Mouse (Mus musculus) kidney, embryonic 14.5 days (tissue): ENCODE measurements at regions not wholly inside any gene's neighbourhood (a gene's known extent, or its start where the extent isn't known, plus 50 kb on each side); places are given as distances from the start of the nearest gene placed in this dataset.

ENCODE experiments used
- ATAC-seq: fragments of 200-750 bp; cut with Nextera tagmentation; 2 replicates; pipeline ENCODE4 v1.8.0; 2017; ENCODE audit warnings: moderate number of reproducible peaks, mild to moderate bottlenecking, moderate TSS enrichment, moderate library complexity; ENCODE audit not compliant: low FRiP score, low TSS enrichment
- H3K27ac ChIP-seq: fragments of 300-500 bp; sonication (generic); 2 replicates; pipeline ENCODE4 v1.5.1; 2014; ENCODE audit warnings: low read depth, mild to moderate bottlenecking, low read length, moderate library complexity, mixed read lengths
- H3K27me3 ChIP-seq: fragments of 300-500 bp; sonication (generic); 2 replicates; pipeline ENCODE4 v1.6.1; 2014; ENCODE audit warnings: mild to moderate bottlenecking, low read length; ENCODE audit not compliant: control insufficient read depth, insufficient read depth
- H3K36me3 ChIP-seq: fragments of 300-500 bp; sonication (generic); 2 replicates; pipeline ENCODE4 v1.6.1; 2014; ENCODE audit warnings: low read length, mixed read lengths; ENCODE audit not compliant: control insufficient read depth, insufficient read depth
- H3K4me1 ChIP-seq: fragments of 300-500 bp; sonication (generic); 2 replicates; pipeline ENCODE4 v1.6.1; 2014; ENCODE audit warnings: low read length, mixed read lengths; ENCODE audit not compliant: control insufficient read depth, insufficient read depth
- H3K4me2 ChIP-seq: fragments of 300-500 bp; sonication (generic); replicated peaks from 2 replicates; pipeline ENCODE4 v1.6.1; 2014; ENCODE audit warnings: low read depth, mild to moderate bottlenecking, low read length
- H3K4me3 ChIP-seq: fragments of 300-500 bp; sonication (generic); 2 replicates; pipeline ENCODE4 v1.5.1; 2014; ENCODE audit warnings: mild to moderate bottlenecking, low read length
- H3K9ac ChIP-seq: fragments of 300-500 bp; sonication (generic); 2 replicates; pipeline ENCODE4 v1.6.1; 2014; ENCODE audit warnings: low read depth, mild to moderate bottlenecking, low read length, moderate library complexity
- H3K9me3 ChIP-seq: fragments of 300-500 bp; sonication (generic); 2 replicates; pipeline ENCODE4 v1.6.1; 2016; ENCODE audit warnings: low read length; ENCODE audit not compliant: control insufficient read depth
- WGBS: fragments of 180-500 bp; shearing (Covaris S2); extraction: QIAGEN DNeasy Blood & Tissue Kit; methylation state at CpG from one replicate; pipeline ENCODE4 v1.1.7; 2014; 5-methylcytosine and 5-hydroxymethylcytosine counted together

DNA sequence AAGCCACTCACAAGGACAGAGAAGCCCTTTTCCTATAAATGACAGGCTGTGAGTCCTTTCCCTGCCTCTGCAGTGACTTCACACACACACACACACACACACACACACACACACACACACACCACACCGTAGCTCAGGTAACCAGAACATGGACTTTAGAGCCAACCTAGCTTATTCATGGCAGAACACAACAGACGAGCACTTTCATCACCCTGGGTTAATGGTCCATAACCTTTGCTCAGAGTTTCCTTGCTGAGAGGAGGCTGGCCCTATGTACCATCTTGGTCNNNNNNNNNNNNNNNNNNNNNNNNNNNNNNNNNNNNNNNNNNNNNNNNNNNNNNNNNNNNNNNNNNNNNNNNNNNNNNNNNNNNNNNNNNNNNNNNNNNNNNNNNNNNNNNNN, 2391.6 kb upstream of the 5930422O12Rik start:
- Histone ChIP-seq H3K27me3 (no peaks in the 10 kb centered on the region), H3K9ac (no peak overlapping the region), H3K9me3 (no peaks in the 10 kb centered on the region), H3K4me2 (no peak overlapping the region), H3K36me3 (no peaks in the 10 kb centered on the region), H3K4me3 (no peak overlapping the region), H3K4me1 (peaks cover 4% of the 10 kb centered on the region; the same call in 1 of the 2 replicates), H3K27ac (no peak overlapping the region)
- 22% methylated on average over 2 of the region's 2 CpGs for WGBS
- ATAC-seq, result peak; percentile 66; the same call in 1 of the 2 replicates
